Mouse (Mus musculus) liver, embryonic 13.5 days (tissue): ENCODE data around the gene Slc35g2. TPM values are rescaled to one million over a fixed set of nuclear protein-coding genes. Genes with fewer than 3 reads are reported as not detected.

Source experiments
- ATAC-seq: fragments of 200-750 bp; cut with Nextera tagmentation; 2 replicates; pipeline ENCODE4 v1.8.0; 2017; ENCODE audit warnings: low read depth, mild to moderate bottlenecking, moderate number of reproducible peaks, moderate library complexity
- DNase-seq: peaks from one replicate; pipeline ENCODE4 v3.0.0; 2022
- H3K27ac ChIP-seq: fragments of 300-500 bp; sonication (generic); 2 replicates; pipeline ENCODE4 v1.5.1; 2015; ENCODE audit warnings: moderate library complexity, mild to moderate bottlenecking, inconsistent platforms
- H3K27me3 ChIP-seq: fragments of 300-500 bp; sonication (generic); 2 replicates; pipeline ENCODE4 v1.6.1; 2015; ENCODE audit warnings: mild to moderate bottlenecking, inconsistent platforms
- H3K36me3 ChIP-seq: fragments of 300-500 bp; sonication (generic); 2 replicates; pipeline ENCODE4 v1.6.1; 2015; ENCODE audit warnings: mild to moderate bottlenecking, inconsistent platforms
- H3K4me1 ChIP-seq: fragments of 300-500 bp; sonication (generic); replicated peaks from 2 replicates; pipeline ENCODE4 v1.6.1; 2015; ENCODE audit warnings: inconsistent platforms
- H3K4me2 ChIP-seq: fragments of 300-500 bp; sonication (generic); 2 replicates; pipeline ENCODE4 v1.6.1; 2015; ENCODE audit warnings: inconsistent platforms, mild to moderate bottlenecking, moderate library complexity
- H3K4me3 ChIP-seq: fragments of 300-500 bp; sonication (generic); replicated peaks from 2 replicates; pipeline ENCODE4 v1.5.1; 2015; ENCODE audit warnings: mild to moderate bottlenecking, inconsistent platforms
- H3K9ac ChIP-seq: fragments of 300-500 bp; sonication (generic); 2 replicates; pipeline ENCODE4 v1.6.1; 2015; ENCODE audit warnings: mild to moderate bottlenecking, inconsistent platforms
- H3K9me3 ChIP-seq: fragments of 300-500 bp; sonication (generic); replicated peaks from 2 replicates; pipeline ENCODE4 v1.6.1; 2016; ENCODE audit warnings: inconsistent platforms
- WGBS: fragments of 180-500 bp; shearing (Covaris S2); methylation state at CpG from one replicate; pipeline ENCODE4 v1.1.7; 2015; ENCODE audit not compliant: insufficient replicate concordance; 5-methylcytosine and 5-hydroxymethylcytosine counted together
- polyA plus RNA-seq: library from polyadenylated mRNA; unstranded; fragments of >200 nt; fragmentation: Nextera tagmentation; extraction: Ambion mirVana; gene quantifications from 2 replicates; pipeline ENCODE4 v1.2.1, GENCODE M21; 2015

The Slc35g2 gene
- 0.91 and 1.4 TPM in 2 replicates for polyA plus RNA-seq

GRCm38 (mm10) chr9:100570626-100571233 is at the start of gene Slc35g2:
Gene Slc35g2 (minus strand): TSS chr9:100571090.
- under 1% methylated on average over 54 of the region's 55 CpGs for WGBS
- peak within 1 kb of the TSS; percentile 61 for H3K4me3 ChIP-seq
- DNase-seq (no peak), ATAC-seq (no peak)
- peak within 1 kb of the TSS; percentile 69 for H3K4me2 ChIP-seq
- H3K9ac ChIP-seq: peak within 1 kb of the TSS; percentile 54
- H3K9me3 ChIP-seq: no peaks in the 10 kb centered on the region
- H3K36me3 ChIP-seq: no peaks in the 10 kb centered on the region
- H3K4me1 ChIP-seq: peaks cover 13% of the 10 kb centered on the region
- no peak within 1 kb of the TSS for H3K27ac ChIP-seq
- peaks cover 50% of the 10 kb centered on the region for H3K27me3 ChIP-seq

- Histone ChIP-seq H3K27ac (no peak overlapping the region), H3K4me3 (no peak overlapping the region), H3K9ac (no peak overlapping the region), H3K4me2 (no peak overlapping the region), H3K27me3 (no peaks in the 10 kb centered on the region), H3K9me3 (no peaks in the 10 kb centered on the region), H3K4me1 (no peaks in the 10 kb centered on the region), H3K36me3 (no peaks in the 10 kb centered on the region)
- ATAC-seq (no peak), DNase-seq (no peak)
- 70% methylated on average over 11 of the region's 11 CpGs for WGBS
These were observed 46.1 kb upstream of the Slc35g2 start for GRCm38 (mm10) chr9:100616947-100617346.

GRCm38 (mm10) chr9:100613501-100614071 is 42.7 kb upstream of the Slc35g2 start:
- 73% methylated on average over 3 of the region's 3 CpGs for WGBS
- ATAC-seq: no peak

GRCm38 (mm10) chr9:100605985-100606554 is 35.2 kb upstream of the Slc35g2 start:
- H3K27ac ChIP-seq: no peak overlapping the region
- ATAC-seq (no peak), DNase-seq (no peak)
- H3K4me2 ChIP-seq: no peak overlapping the region
- H3K9ac ChIP-seq: no peak overlapping the region
- H3K4me3 ChIP-seq: no peak overlapping the region
- H3K36me3 ChIP-seq: no peaks in the 10 kb centered on the region
- H3K4me1 ChIP-seq: no peaks in the 10 kb centered on the region
- no peaks in the 10 kb centered on the region for H3K9me3 ChIP-seq
- peaks cover 4% of the 10 kb centered on the region; the same call in 1 of the 2 replicates for H3K27me3 ChIP-seq
- WGBS: 43% methylated on average over 7 of the region's 7 CpGs

More at GRCm38 (mm10) chr9:100613501-100614071, 42.7 kb upstream of the Slc35g2 start:
- Histone ChIP-seq H3K9ac (no peak overlapping the region), H3K4me2 (no peak overlapping the region), H3K27me3 (no peaks in the 10 kb centered on the region), H3K36me3 (no peaks in the 10 kb centered on the region), H3K27ac (no peak overlapping the region), H3K4me3 (no peak overlapping the region), H3K4me1 (no peaks in the 10 kb centered on the region), H3K9me3 (no peaks in the 10 kb centered on the region)
- no peak for DNase-seq

- no peak overlapping the region for H3K4me2 ChIP-seq
- H3K27me3 ChIP-seq: peaks cover 4% of the 10 kb centered on the region; the same call in 1 of the 2 replicates
- H3K9ac ChIP-seq: no peak overlapping the region
- DNase-seq (no peak), ATAC-seq (no peak)
- no peaks in the 10 kb centered on the region for H3K9me3 ChIP-seq
- 71% methylated on average over 1 of the region's 1 CpGs for WGBS
- no peaks in the 10 kb centered on the region for H3K4me1 ChIP-seq
- H3K36me3 ChIP-seq: no peaks in the 10 kb centered on the region
- no peak overlapping the region for H3K4me3 ChIP-seq
- no peak overlapping the region for H3K27ac ChIP-seq
These were observed 34.6 kb upstream of the Slc35g2 start for GRCm38 (mm10) chr9:100605522-100605921.

GRCm38 (mm10) chr9:100603156-100603555 is 32.3 kb upstream of the Slc35g2 start:
- Histone ChIP-seq H3K4me3 (no peak overlapping the region), H3K4me1 (no peaks in the 10 kb centered on the region), H3K4me2 (no peak overlapping the region), H3K27me3 (peaks cover 4% of the 10 kb centered on the region; the same call in 1 of the 2 replicates), H3K36me3 (no peaks in the 10 kb centered on the region), H3K9me3 (no peaks in the 10 kb centered on the region), H3K9ac (no peak overlapping the region), H3K27ac (no peak overlapping the region)
- DNase-seq: no peak
- 48% methylated on average over 5 of the region's 5 CpGs for WGBS
- ATAC-seq: no peak

GRCm38 (mm10) chr9:100602130-100602529 is 31.2 kb upstream of the Slc35g2 start:
- H3K9me3 ChIP-seq: no peaks in the 10 kb centered on the region
- WGBS: 55% methylated on average over 1 of the region's 1 CpGs
- DNase-seq (no peak), ATAC-seq (no peak)
- no peak overlapping the region for H3K4me2 ChIP-seq
- no peak overlapping the region for H3K27ac ChIP-seq
- H3K36me3 ChIP-seq: no peaks in the 10 kb centered on the region
- H3K4me3 ChIP-seq: no peak overlapping the region
- peaks cover 4% of the 10 kb centered on the region; the same call in 1 of the 2 replicates for H3K27me3 ChIP-seq
- no peaks in the 10 kb centered on the region for H3K4me1 ChIP-seq
- no peak overlapping the region for H3K9ac ChIP-seq

- Histone ChIP-seq H3K27ac (no peak overlapping the region), H3K27me3 (peaks cover 4% of the 10 kb centered on the region; the same call in 1 of the 2 replicates), H3K36me3 (no peaks in the 10 kb centered on the region), H3K4me3 (no peak overlapping the region), H3K4me1 (no peaks in the 10 kb centered on the region), H3K4me2 (no peak overlapping the region), H3K9ac (no peak overlapping the region), H3K9me3 (no peaks in the 10 kb centered on the region)
- 59% methylated on average over 3 of the region's 3 CpGs for WGBS
- no peak for DNase-seq
- ATAC-seq: peak; percentile 51; the same call in 1 of the 2 replicates
These were observed 29.0 kb upstream of the Slc35g2 start for GRCm38 (mm10) chr9:100599761-100600328.

GRCm38 (mm10) chr9:100597546-100597945 is 26.7 kb upstream of the Slc35g2 start, which contains the start of gene Stag1:
Gene Stag1 (plus strand): TSS chr9:100597798.
- H3K9me3 ChIP-seq: no peaks in the 10 kb centered on the region
- no peak within 1 kb of the TSS for H3K27ac ChIP-seq
- H3K4me2 ChIP-seq: no peak within 1 kb of the TSS
- no peak for ATAC-seq
- H3K9ac ChIP-seq: no peak within 1 kb of the TSS
- no peaks in the 10 kb centered on the region for H3K4me1 ChIP-seq
- no peak for DNase-seq
- 64% methylated on average over 8 of the region's 8 CpGs for WGBS
- H3K36me3 ChIP-seq: no peaks in the 10 kb centered on the region
- no peaks in the 10 kb centered on the region for H3K27me3 ChIP-seq
- no peak within 1 kb of the TSS for H3K4me3 ChIP-seq

- 77% methylated on average over 8 of the region's 8 CpGs for WGBS
- H3K4me2 ChIP-seq: no peak overlapping the region
- H3K9me3 ChIP-seq: no peaks in the 10 kb centered on the region
- no peak overlapping the region for H3K27ac ChIP-seq
- H3K4me1 ChIP-seq: no peaks in the 10 kb centered on the region
- ATAC-seq (peak; percentile 67; the same call in 1 of the 2 replicates), DNase-seq (no peak)
- H3K4me3 ChIP-seq: no peak overlapping the region
- no peak overlapping the region for H3K9ac ChIP-seq
- no peaks in the 10 kb centered on the region for H3K36me3 ChIP-seq
- no peaks in the 10 kb centered on the region for H3K27me3 ChIP-seq
These were observed 25.4 kb upstream of the Slc35g2 start for GRCm38 (mm10) chr9:100596317-100596716.

- H3K4me1 ChIP-seq: no peaks in the 10 kb centered on the region
- H3K4me3 ChIP-seq: no peak overlapping the region
- no peak overlapping the region for H3K4me2 ChIP-seq
- H3K27me3 ChIP-seq: no peaks in the 10 kb centered on the region
- no peak overlapping the region for H3K27ac ChIP-seq
- H3K9me3 ChIP-seq: no peaks in the 10 kb centered on the region
- WGBS: 28% methylated on average over 4 of the region's 4 CpGs
- DNase-seq (no peak), ATAC-seq (no peak)
- no peak overlapping the region for H3K9ac ChIP-seq
- H3K36me3 ChIP-seq: no peaks in the 10 kb centered on the region
These were observed 19.6 kb upstream of the Slc35g2 start for GRCm38 (mm10) chr9:100590462-100590861.
